Mouse (Mus musculus): ENCODE measurements around the gene Trpm3. TPM values are rescaled to one million over a fixed set of nuclear protein-coding genes. Genes with fewer than 3 reads are reported as not detected.

The Trpm3 gene
- total RNA-seq, 1 experiment from 2014 or later = not detected

GRCm38 (mm10) chr19:22456935-22457334, 318.1 kb downstream of the Trpm3 start:
- no peak for ATAC-seq (replicated peaks; ENCODE audit: insufficient number of reproducible peaks, low FRiP score, low TSS enrichment, poor library complexity, severe bottlenecking)

DNA sequence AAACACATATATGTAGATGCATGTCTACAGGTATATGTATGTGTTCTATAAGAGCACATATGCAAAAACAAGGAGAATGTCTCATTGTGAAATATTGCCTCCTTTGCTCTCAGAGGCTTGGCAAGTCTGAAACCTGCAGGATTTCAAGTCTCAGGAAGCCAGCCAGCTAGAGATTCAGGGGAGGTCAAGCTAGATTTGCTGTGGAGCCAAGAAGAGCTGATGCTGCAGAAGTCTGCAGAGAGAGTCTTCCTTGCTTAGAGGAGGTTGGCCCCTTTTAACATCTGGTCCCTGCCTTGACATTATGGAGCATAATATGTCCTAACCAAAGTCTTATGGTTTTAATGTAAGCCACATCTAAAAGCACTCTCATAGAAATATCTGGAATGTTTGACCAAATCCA, 323.2 kb downstream of the Trpm3 start:
- ATAC-seq (replicated peaks; ENCODE audit: insufficient number of reproducible peaks, low FRiP score, low TSS enrichment, poor library complexity, severe bottlenecking) = no peak

- ATAC-seq (replicated peaks; ENCODE audit: insufficient number of reproducible peaks, low FRiP score, low TSS enrichment, poor library complexity, severe bottlenecking) = no peak
Observed at GRCm38 (mm10) chr19:22463506-22463905, 324.7 kb downstream of the Trpm3 start.

DNA sequence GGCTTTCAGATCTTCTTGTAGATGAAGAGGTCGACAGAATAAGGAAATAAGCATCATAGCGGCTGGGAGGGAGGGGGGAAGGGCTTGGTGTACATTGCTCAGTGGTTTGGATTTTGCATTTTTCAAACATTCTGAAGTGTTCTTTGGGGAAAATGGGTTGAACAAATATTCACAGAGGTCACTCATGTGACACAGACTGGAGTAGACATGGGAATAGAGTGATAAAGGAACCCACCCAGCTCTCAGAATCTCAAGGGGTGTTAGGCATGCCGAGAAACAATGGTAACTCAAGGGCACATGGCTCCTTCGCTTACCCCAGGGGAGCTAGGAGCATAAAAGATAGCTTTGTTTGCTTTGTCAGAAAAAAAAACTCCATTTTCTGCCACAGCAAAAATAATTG, 330.8 kb downstream of the Trpm3 start:
- ATAC-seq (replicated peaks; ENCODE audit: insufficient number of reproducible peaks, low FRiP score, low TSS enrichment, poor library complexity, severe bottlenecking) = no peak

DNA sequence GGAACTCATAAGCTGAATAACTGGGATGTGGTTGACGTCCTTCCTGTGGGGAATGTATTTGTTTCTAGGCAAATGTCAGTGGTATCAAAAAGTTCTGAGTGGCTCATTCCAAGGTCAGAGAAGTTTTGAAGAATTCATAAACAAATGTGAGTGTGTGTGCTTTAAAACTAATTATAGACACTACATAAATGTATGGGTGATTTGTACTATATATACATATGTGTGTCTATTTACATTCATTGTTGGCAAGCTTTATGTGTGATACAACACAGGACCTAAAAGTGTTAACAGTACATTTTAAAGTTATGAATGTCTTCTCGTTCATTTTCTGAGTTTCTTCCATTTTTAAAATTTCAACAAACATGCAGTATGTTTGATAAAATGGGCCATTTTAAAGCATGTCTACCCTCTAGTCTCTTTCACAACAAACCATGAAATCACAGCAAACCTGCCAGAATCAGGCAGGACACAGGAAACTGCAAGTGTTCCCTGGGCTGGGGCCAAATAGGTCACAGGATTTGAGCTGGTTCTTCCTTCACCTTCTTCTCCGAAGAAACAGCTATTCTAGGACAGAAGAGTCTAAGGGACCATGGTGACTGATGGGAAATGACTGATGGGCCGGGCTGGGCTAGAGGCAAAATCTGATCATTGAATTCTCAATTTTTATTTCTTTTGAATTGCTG, 334.3 kb downstream of the Trpm3 start:
- no peak for ATAC-seq (replicated peaks; ENCODE audit: insufficient number of reproducible peaks, low FRiP score, low TSS enrichment, poor library complexity, severe bottlenecking)

GRCm38 (mm10) chr19:22478295-22478989, 339.6 kb downstream of the Trpm3 start:
- ATAC-seq (replicated peaks; ENCODE audit: insufficient number of reproducible peaks, low FRiP score, low TSS enrichment, poor library complexity, severe bottlenecking) = no peak

DNA sequence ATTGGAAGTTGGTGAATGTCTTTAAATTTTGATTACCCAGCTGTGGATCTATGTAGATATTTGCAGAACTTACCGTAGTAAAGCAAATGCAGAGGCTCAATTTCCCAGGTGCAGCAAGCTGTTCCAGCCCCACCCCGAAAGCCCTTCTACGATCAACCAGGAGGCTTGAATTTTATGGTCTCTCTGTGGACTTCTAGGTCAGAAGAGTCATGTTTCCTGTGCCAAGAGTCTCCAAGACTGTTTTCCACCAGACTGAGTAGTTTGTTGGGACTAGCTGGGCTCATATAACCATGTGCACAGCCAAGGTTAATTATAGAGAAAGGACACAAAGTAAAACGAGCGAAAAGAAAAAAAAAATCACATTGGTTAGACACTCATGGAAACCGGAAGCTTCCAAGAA, 364.6 kb downstream of the Trpm3 start:
- no peak for ATAC-seq (replicated peaks; ENCODE audit: insufficient number of reproducible peaks, low FRiP score, low TSS enrichment, poor library complexity, severe bottlenecking)

- no peak for ATAC-seq (replicated peaks; ENCODE audit: insufficient number of reproducible peaks, low FRiP score, low TSS enrichment, poor library complexity, severe bottlenecking)
Observed at GRCm38 (mm10) chr19:22518508-22518907, 379.7 kb downstream of the Trpm3 start.

- ATAC-seq (replicated peaks; ENCODE audit: insufficient number of reproducible peaks, low FRiP score, low TSS enrichment, poor library complexity, severe bottlenecking) = no peak
Observed at GRCm38 (mm10) chr19:22527944-22528343, 389.1 kb downstream of the Trpm3 start.

DNA sequence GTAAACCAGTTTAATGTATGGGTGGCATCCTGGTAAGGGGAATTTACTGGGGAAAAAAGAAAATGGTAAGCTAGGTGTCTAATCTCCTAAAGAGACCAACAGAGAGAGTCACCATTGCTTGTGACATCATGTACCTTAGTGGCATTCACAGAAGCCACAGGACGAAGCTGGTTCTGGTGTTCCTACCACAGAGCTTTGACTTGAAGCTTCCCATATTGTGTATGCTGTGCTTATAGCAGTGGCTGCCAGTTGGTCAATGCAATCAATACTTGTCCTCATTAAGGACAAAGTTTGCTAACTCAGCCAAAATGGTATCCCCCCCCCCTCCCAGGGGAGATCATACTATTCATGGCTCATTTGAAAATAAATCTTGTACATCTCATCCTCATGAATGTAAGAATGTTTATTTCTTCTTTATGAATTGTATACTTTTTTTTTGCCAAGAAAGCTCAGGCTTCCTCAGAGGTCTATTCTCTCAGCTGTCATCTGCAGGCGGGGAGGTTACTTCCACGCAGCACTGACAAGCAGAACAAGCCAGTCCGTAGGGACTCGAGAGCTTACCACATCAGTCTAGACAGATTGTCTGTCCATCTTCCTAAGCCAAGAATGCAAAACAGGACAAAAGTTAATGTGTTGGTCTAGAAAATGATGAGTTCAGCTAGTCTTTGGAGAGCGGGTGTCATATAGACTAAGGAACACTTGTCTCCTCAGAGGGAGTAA, 404.3 kb downstream of the Trpm3 start:
- ATAC-seq (replicated peaks; ENCODE audit: insufficient number of reproducible peaks, low FRiP score, low TSS enrichment, poor library complexity, severe bottlenecking) = no peak

DNA sequence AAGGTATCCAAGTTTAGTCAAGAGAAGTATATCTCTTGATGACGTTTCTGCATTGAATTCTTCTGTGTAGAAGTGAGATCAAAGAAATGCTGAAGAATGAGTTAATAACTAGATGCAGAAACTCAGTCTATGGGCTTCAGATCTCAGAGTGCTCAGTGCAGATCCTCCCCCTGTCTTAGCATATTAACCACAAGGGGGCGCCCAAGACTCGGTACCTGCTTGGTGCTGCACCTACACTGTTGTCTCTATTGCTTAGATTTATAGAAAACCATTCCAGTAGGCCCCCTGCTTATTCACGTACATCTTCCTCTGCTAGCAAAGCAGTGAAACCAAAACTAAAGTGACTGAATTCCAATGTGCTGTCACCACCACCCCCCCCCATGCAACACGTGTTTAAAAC, 413.3 kb downstream of the Trpm3 start:
- no peak for ATAC-seq (replicated peaks; ENCODE audit: insufficient number of reproducible peaks, low FRiP score, low TSS enrichment, poor library complexity, severe bottlenecking)

GRCm38 (mm10) chr19:22554421-22554941, 415.6 kb downstream of the Trpm3 start:
- ATAC-seq (replicated peaks; ENCODE audit: insufficient number of reproducible peaks, low FRiP score, low TSS enrichment, poor library complexity, severe bottlenecking) = no peak

- no peak for ATAC-seq (replicated peaks; ENCODE audit: insufficient number of reproducible peaks, low FRiP score, low TSS enrichment, poor library complexity, severe bottlenecking)
Observed at GRCm38 (mm10) chr19:22572396-22572795, 433.6 kb downstream of the Trpm3 start.

DNA sequence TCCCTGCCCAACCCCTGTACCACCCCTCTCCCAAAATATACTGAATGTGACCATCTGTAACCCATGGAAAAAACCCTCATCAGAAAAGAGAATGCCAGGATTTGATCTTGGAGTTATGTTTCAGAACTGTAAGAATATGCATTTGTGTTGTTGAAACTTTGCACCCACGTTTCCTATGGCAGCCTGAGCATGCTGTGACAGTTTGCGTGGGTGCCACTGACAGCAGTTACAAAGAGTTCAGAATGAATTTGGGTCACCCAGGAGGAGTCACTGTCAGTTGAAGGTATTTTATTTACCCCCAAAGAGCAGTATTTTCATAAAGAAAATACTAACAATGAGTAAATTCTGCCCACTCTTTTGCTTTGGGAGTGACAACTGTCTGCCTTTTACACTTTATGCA, 434.0 kb downstream of the Trpm3 start:
- no peak for ATAC-seq (replicated peaks; ENCODE audit: insufficient number of reproducible peaks, low FRiP score, low TSS enrichment, poor library complexity, severe bottlenecking)

GRCm38 (mm10) chr19:22582120-22582745, 443.4 kb downstream of the Trpm3 start:
- ATAC-seq (replicated peaks; ENCODE audit: insufficient number of reproducible peaks, low FRiP score, low TSS enrichment, poor library complexity, severe bottlenecking) = no peak

DNA sequence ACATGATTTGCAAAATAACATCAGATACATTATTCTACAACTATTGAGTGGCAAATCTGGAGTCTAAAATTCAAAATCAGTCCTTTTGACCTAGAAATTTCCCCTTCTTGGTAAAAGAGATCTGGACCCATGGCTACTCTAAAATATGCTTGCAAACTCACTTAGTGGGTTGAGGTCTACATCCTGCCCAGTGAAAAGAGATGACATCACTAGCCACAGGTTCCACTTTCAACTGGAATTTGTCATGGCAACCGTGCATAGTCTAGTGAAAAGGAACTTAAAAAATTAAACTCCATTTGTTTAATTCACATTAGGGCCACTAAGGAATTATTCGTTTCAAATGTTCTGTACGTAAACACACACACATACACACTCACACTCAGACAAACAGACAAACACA, 455.6 kb downstream of the Trpm3 start:
- no peak for ATAC-seq (replicated peaks; ENCODE audit: insufficient number of reproducible peaks, low FRiP score, low TSS enrichment, poor library complexity, severe bottlenecking)

DNA sequence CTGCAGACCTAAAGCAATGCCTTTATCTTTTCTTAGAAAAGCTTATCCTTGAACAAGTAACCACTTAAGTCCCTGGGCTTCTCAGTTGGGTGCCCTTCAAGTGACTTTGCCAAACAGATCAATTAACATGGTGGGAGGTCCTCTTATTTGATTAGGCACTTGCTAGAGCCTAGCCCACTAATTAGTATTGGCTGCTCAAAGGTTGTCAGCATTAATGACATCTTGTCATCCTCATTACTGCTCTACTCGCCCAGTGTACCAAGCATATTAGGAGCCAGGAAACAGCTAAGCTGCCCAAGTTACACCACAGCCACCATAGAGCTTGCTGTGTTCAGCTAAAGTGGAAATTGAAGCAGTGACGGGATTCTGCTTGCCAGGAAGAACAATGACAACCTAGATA, 456.4 kb downstream of the Trpm3 start:
- no peak for ATAC-seq (replicated peaks; ENCODE audit: insufficient number of reproducible peaks, low FRiP score, low TSS enrichment, poor library complexity, severe bottlenecking)

GRCm38 (mm10) chr19:22596715-22597114, 457.9 kb downstream of the Trpm3 start:
- ATAC-seq (replicated peaks; ENCODE audit: insufficient number of reproducible peaks, low FRiP score, low TSS enrichment, poor library complexity, severe bottlenecking) = no peak

DNA sequence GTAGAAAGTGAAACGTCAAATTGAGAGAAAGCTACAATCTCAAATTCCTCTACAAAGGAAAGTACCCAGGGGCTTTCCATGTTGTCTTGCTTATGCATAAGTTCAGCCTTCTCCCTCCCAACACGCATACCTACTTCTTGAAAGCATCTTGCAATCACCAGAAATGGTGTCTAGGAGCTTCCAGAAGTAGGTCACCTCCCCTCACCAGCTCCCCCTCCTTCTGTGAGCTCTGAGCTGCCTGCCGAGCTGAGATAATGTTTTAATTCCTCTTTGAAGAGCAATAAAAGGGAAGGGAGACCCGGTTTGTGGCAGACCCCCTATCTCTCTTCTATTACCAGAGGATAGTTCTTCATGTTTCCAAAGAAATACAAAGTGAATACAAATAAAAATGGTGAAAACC, 465.5 kb downstream of the Trpm3 start:
- no peak for ATAC-seq (replicated peaks; ENCODE audit: insufficient number of reproducible peaks, low FRiP score, low TSS enrichment, poor library complexity, severe bottlenecking)
